Mouse (Mus musculus): ENCODE data around the gene Gm10382. TPM values are rescaled to one million over a fixed set of nuclear protein-coding genes. Genes with fewer than 3 reads are reported as not detected.

Gene Gm10382
- polyA plus RNA-seq, 1 experiment from 2014 or later: 0.35 TPM

DNA sequence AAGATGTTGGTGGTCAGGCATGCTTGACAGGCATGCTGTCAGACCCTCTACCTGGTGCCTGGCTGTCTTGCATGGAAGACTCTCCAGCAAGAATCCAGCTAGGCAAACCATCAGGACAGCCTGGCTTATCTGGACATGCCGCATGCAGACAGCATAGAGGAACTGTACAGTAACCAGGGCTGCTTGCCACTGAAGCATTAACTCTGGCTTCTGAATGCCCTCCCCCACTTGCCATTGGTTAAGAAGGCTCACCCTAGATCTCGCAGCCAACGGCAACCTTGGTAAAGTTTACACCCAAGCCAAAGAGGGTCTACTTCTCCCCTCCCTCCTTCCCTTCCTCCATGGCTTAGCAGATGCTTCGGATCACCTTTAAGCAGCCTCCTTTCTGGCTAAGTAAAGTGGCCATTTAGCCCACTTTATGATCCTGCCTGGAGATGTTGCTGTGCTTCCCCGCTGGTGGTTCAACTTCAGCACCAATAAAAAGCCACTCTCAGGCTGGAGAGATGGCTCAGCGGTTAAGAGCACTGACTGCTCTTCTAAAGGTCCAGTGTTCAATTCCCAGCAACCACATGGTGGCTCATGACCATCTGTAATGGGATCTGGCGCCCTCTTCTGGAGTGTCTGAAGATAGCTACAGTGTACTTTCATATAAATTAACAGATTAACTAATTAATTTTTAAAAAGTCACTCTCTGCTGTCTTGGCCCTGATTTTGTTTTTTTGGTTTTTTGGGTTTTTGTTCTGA lies 18.0 kb upstream of the Gm10382 start:
- H3K27me3 ChIP-seq: no peaks in the 10 kb centered on the region
- no peaks in the 10 kb centered on the region; the same call in 1 of the 2 replicates for H3K4me1 ChIP-seq (replicated peaks)
- H3K9ac ChIP-seq: no peak overlapping the region
- 58% methylated on average over 7 of the region's 7 CpGs for WGBS (ENCODE audit: insufficient replicate concordance)
- H3K9me3 ChIP-seq (replicated peaks): no peaks in the 10 kb centered on the region
- ATAC-seq (ENCODE audit: insufficient read depth): no peak
- H3K36me3 ChIP-seq (replicated peaks): no peaks in the 10 kb centered on the region
- no peak overlapping the region for H3K4me3 ChIP-seq (replicated peaks)
- H3K27ac ChIP-seq (replicated peaks): no peak overlapping the region
- H3K4me2 ChIP-seq: no peak overlapping the region

DNA sequence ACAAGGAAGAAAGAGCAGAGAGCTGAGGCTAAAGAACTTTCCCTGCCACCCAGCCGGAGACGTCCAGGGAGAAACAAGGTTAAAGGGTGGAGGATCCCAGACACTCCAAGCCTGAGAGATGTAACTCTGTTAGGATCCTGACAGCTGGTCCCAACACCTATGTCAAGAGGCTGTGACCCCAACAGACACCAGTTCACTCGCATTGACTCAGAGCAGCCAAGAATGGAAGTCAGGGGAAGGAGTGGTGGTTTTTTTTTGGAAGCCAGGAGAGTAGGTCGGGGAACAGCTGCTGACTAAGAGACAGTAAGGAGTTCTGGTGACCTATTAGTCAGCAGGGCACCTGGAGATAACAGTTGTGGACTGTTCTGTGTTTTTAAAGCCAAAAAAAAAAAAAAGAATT lies 17.1 kb upstream of the Gm10382 start:
- Histone ChIP-seq H3K9me3 (replicated peaks) (no peaks in the 10 kb centered on the region), H3K27ac (replicated peaks) (no peak overlapping the region), H3K27me3 (no peaks in the 10 kb centered on the region), H3K9ac (no peak overlapping the region), H3K4me1 (replicated peaks) (no peaks in the 10 kb centered on the region; the same call in 1 of the 2 replicates), H3K4me2 (no peak overlapping the region), H3K36me3 (replicated peaks) (no peaks in the 10 kb centered on the region), H3K4me3 (replicated peaks) (no peak overlapping the region)
- ATAC-seq (ENCODE audit: insufficient read depth): no peak
- WGBS (ENCODE audit: insufficient replicate concordance): 68% methylated on average over 4 of the region's 4 CpGs

DNA sequence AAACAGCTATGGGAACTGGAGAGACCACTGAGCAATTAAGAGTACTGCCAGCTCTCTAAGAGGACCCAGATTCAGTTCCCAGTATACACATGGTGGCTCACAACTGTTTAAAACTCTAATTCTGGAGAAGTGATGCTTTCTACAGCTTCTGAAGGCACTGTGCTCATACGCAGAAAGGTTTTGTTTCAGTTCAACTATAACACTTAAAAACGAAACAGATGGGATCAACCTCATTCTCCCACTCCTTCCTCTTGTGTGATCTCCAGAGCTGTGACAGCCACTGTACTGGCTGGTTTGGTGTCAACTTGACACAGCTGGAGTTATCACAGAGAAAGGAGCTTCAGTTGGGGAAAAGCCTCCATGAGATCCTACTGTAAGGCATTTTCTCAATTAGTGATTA lies 13.3 kb upstream of the Gm10382 start:
- Histone ChIP-seq H3K4me3 (replicated peaks) (no peak overlapping the region), H3K4me1 (replicated peaks) (no peaks in the 10 kb centered on the region), H3K27me3 (no peaks in the 10 kb centered on the region), H3K36me3 (replicated peaks) (no peaks in the 10 kb centered on the region), H3K27ac (replicated peaks) (no peak overlapping the region), H3K4me2 (no peak overlapping the region), H3K9me3 (replicated peaks) (no peaks in the 10 kb centered on the region), H3K9ac (no peak overlapping the region)
- ATAC-seq (ENCODE audit: insufficient read depth): no peak
- WGBS (ENCODE audit: insufficient replicate concordance): 65% methylated on average over 2 of the region's 2 CpGs

DNA sequence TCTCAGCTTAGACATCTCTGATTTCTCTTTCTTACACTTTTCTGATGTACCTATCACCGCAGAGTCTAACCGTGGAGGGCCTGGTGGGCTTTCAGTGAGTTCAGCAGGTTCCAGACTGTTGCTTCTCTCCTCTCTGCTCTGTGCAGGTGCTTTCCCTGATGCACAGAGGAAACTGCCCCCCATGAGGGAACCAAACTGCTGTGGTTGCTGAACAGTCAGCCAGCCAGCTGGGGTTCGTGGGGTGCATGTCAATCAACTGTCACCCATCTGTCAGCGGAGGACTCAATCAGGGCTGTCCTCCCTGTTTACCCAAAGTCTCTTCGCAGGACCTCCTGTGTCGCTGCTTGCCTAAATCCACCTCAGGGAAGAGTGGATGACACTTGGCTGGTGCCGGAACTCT lies 11.9 kb upstream of the Gm10382 start:
- no peak for ATAC-seq (ENCODE audit: insufficient read depth)
- no peaks in the 10 kb centered on the region for H3K9me3 ChIP-seq (replicated peaks)
- no peaks in the 10 kb centered on the region; the same call in 1 of the 2 replicates for H3K4me1 ChIP-seq (replicated peaks)
- no peak overlapping the region for H3K9ac ChIP-seq
- no peaks in the 10 kb centered on the region for H3K36me3 ChIP-seq (replicated peaks)
- 64% methylated on average over 7 of the region's 7 CpGs for WGBS (ENCODE audit: insufficient replicate concordance)
- no peak overlapping the region for H3K27ac ChIP-seq (replicated peaks)
- H3K27me3 ChIP-seq: no peaks in the 10 kb centered on the region
- no peak overlapping the region for H3K4me2 ChIP-seq
- no peak overlapping the region for H3K4me3 ChIP-seq (replicated peaks)

DNA sequence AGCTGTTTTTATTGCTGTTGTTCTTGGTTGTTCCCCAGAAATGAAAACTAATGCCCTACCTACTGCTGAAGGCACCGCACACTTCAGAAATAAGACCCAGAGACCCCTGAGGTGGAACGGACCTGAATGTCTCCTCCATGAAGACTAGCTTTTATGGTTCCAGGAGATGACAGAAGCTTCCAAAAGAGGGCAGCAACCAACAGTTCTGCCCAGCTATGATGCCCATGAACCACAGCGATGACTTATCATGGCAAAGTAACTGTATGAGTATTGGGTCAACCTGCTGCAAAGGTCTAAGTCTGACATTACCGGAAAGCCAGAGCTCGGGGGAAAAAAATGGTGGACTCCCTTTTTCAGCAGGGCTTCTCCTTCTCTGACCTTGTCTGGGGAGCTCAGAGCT lies 10.2 kb upstream of the Gm10382 start:
- H3K27me3 ChIP-seq: no peaks in the 10 kb centered on the region
- no peak overlapping the region for H3K4me2 ChIP-seq
- no peaks in the 10 kb centered on the region for H3K9me3 ChIP-seq (replicated peaks)
- WGBS (ENCODE audit: insufficient replicate concordance): 64% methylated on average over 5 of the region's 5 CpGs
- H3K36me3 ChIP-seq (replicated peaks): peaks cover 4% of the 10 kb centered on the region; the same call in 1 of the 2 replicates
- peaks cover 8% of the 10 kb centered on the region for H3K4me1 ChIP-seq (replicated peaks)
- no peak for ATAC-seq (ENCODE audit: insufficient read depth)
- no peak overlapping the region for H3K4me3 ChIP-seq (replicated peaks)
- no peak overlapping the region for H3K27ac ChIP-seq (replicated peaks)
- no peak overlapping the region for H3K9ac ChIP-seq

DNA sequence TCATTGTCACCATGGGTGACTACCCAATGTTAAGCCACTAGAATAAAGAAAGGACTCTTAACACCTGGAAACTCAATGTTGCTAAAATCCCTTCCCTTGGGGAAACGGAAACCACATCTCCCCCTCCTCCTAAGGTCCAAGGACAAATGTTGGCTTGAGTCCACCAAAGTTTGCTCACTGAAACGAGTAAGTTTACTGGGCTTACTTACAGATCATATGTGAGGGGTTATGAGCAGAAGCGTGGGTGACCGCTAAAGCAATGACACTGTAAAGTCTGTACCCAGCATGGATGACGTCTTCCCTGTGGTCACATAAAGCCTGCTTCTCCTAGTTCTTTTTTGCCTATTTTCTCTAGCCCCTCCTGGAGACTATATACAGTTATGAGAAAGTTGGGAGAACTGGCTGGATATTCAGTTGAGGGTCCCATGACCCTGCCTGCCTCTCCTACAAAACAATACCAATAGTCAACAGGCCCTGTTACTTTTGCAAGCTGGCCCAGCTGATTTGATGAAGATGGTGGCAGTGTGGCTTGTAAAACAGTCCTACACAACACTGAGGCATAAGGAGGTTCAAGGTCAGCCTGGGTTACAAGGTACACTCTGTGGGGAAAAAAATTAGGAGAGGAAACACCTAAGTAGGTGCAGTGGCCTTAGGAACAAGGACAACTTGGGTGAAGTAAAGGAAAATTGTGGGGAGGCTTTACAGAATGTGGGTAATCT lies 7.0 kb upstream of the Gm10382 start:
- ATAC-seq (ENCODE audit: insufficient read depth): no peak
- Histone ChIP-seq H3K4me1 (replicated peaks) (peaks cover 19% of the 10 kb centered on the region), H3K9me3 (replicated peaks) (no peaks in the 10 kb centered on the region), H3K36me3 (replicated peaks) (peaks cover 27% of the 10 kb centered on the region), H3K27ac (replicated peaks) (no peak overlapping the region), H3K27me3 (no peaks in the 10 kb centered on the region), H3K4me2 (no peak overlapping the region), H3K4me3 (replicated peaks) (no peak overlapping the region), H3K9ac (no peak overlapping the region)
- WGBS (ENCODE audit: insufficient replicate concordance): 73% methylated on average over 5 of the region's 5 CpGs

DNA sequence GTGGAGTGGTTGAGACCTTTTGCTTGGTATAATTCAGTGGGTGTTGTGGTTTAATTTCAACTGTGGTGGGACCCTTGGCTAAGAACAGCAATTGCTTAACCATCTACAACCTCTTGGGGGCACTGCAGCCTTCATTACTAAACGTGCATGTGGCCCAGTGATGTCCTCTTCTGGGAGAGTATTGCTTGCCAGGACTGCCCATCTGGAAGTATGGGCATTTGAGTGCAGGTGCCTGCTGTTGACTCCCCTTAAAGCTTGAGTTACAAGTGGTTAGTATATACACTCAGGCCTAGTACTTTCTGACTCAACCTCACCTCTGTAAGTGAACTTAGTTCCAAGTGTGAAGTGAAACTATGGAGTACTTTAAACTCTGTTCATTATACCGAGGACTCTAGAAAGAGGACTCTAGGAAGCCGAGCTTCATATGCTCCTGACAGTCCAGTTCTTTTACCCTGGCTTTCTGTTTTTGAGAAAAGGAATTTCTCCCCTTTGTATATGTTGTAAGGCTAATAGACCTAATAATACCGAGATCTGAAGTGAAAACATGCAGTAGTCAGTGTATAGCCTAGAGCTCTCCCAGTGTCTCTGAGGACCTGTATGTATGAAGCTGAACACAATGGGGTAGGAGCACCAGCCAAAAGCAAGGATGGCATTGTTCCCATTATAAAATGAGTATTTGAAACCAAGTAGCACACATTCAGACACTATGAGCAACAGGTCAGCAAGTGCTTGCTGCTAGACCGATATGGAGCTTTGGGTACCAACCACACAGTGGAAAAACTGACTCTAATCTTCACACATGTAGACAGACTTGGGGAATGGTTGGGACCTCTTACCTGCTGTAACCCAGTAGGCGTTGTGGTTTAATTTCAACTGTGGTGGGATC lies 6.2 kb upstream of the Gm10382 start:
- ATAC-seq (ENCODE audit: insufficient read depth): peak; percentile 53
- WGBS (ENCODE audit: insufficient replicate concordance): 44% methylated on average over 6 of the region's 6 CpGs
- H3K27ac ChIP-seq (replicated peaks): 0 out of 2 replicates have a peak overlapping the region, but pooled peaks have one; percentile 9

DNA sequence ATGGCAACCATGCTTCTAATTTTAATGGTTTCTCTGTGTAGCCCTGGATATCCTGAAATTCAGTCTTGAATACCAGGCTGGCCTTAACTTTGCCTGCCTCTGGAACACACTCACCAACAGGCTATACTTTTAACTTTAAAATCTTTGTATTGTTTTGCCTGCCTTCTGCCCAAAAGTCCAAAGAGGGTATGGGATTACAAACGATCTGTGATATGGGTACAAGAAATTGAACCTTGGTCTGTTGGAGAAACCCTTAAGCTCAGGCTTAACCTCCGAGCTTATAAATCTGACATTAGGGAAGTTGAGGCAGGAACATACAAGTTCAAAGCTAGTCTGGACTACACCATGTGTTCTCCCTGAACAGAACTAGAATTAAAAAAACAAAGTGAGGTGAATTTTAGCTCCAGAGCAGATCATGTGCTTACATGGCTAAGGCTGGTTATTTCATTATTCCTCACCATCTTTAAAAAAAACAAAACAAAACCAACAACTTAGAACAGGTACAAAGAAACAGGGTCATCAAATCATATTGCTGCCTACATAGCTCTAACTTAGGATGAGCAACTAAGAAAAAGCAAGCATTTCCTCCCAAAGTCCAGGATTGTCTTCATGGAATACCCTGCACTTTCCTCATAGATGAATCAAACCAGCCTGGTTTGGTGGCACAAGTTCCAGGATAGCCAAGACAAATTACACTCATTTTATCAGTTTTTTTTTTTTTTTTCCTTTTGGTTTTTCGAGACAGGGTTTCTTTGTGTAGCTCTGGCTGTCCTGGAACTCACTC lies 5.3 kb upstream of the Gm10382 start:
- no peak overlapping the region for H3K4me3 ChIP-seq (replicated peaks)
- H3K9ac ChIP-seq: no peak overlapping the region
- no peak overlapping the region for H3K4me2 ChIP-seq
- H3K4me1 ChIP-seq (replicated peaks): peaks cover 27% of the 10 kb centered on the region
- ATAC-seq (ENCODE audit: insufficient read depth): no peak
- H3K27me3 ChIP-seq: no peaks in the 10 kb centered on the region
- 0 out of 2 replicates have a peak overlapping the region, but pooled peaks have one; percentile 9 for H3K27ac ChIP-seq (replicated peaks)
- WGBS (ENCODE audit: insufficient replicate concordance): 65% methylated on average over 3 of the region's 3 CpGs
- H3K36me3 ChIP-seq (replicated peaks): peaks cover 37% of the 10 kb centered on the region
- H3K9me3 ChIP-seq (replicated peaks): no peaks in the 10 kb centered on the region

More for the DNA sequence above, 6.2 kb upstream of the Gm10382 start:
- no peaks in the 10 kb centered on the region for H3K27me3 ChIP-seq
- H3K9ac ChIP-seq: no peak overlapping the region
- no peak overlapping the region for H3K4me3 ChIP-seq (replicated peaks)
- H3K4me1 ChIP-seq (replicated peaks): peaks cover 19% of the 10 kb centered on the region
- no peak overlapping the region for H3K4me2 ChIP-seq
- no peaks in the 10 kb centered on the region for H3K9me3 ChIP-seq (replicated peaks)
- H3K36me3 ChIP-seq (replicated peaks): peaks cover 29% of the 10 kb centered on the region

DNA sequence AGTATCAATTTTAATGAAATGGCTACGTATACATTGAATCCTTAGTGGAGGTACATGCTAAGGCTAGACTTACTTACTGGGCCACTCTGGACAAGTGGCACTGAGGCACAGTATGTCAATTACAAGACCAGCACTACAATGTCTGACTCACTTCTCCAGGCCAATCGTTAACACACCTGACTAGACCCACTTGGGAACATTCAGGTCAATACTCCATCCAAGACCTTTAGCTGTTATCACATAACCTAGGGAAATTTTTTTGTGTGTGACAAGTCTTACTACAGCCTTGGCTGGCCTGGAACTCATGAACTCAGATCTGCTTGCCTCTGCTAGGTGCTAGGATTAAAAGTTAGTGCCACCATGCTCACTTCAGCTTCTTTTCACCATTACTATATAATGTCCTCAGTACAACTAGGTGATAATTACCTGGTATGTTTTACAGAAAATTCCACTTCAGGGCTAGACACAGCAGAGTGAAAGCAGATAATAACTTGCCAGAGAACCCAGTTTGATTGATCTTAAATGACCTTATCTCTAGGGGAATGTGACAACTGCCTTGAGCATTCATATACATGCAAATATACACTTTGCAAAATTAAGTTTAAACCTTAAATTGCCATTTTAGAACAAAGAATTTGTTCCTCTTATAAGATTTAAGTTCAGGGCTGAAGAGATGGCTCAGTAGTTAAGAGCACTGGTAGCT lies 4.5 kb upstream of the Gm10382 start:
- ATAC-seq (ENCODE audit: insufficient read depth): no peak
- Histone ChIP-seq H3K4me1 (replicated peaks) (peaks cover 27% of the 10 kb centered on the region), H3K4me2 (no peak overlapping the region), H3K27me3 (no peaks in the 10 kb centered on the region), H3K27ac (replicated peaks) (no peak overlapping the region), H3K9ac (no peak overlapping the region), H3K9me3 (replicated peaks) (no peaks in the 10 kb centered on the region), H3K36me3 (replicated peaks) (peaks cover 37% of the 10 kb centered on the region), H3K4me3 (replicated peaks) (no peak overlapping the region)
- 86% methylated on average over 2 of the region's 2 CpGs for WGBS (ENCODE audit: insufficient replicate concordance)
